Mouse (Mus musculus): Measurements from ENCODE around the gene Emilin2. TPM values are rescaled to one million over a fixed set of nuclear protein-coding genes. Genes with fewer than 3 reads are reported as not detected.

Emilin2 gene
- polyA plus RNA-seq, 1 experiment from 2014 or later, result 45.4 TPM

DNA sequence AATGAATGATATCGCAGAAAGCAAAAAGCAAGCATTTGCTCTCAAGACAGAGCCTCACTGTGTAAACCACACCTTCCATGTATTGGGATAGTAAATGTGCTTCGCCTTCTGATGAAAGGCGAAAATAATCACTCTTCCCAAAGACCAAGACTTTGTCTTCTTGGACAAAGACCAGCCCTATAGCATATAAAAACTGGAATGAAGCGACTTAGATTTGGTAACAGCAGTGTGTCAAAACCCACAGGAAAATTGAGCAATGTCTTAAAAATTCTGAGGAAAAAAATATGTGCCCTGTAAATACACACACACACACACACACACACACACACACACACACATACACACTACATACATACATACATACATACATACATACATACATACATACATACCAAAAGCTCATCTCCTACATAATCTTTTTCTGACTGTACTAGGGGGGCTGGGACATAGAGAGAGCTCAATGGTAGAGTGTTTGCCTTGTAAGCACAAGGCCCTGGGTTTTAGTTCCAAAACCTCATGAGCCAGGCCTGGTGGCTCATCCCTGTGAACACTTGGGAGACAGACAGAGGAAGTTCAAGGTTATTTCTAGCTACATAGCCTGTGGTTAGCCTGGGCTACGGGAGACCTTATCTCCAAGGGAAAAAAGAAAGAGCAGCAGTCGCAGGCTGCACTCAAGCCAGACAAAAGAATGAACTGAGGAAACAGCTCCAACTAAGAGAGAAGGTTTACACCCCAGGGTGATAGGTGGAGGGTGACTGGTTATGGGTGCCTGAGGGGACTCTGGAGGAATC lies 33.9 kb downstream of the Emilin2 start:
- H3K9me3 ChIP-seq (ENCODE audit: control insufficient read depth, low read length), result no peaks in the 10 kb centered on the region
- H3K9ac ChIP-seq (ENCODE audit: low read length), result no peak overlapping the region
- peaks cover 22% of the 10 kb centered on the region for H3K36me3 ChIP-seq (ENCODE audit: control insufficient read depth, insufficient read depth, low read length)
- H3K4me1 ChIP-seq (ENCODE audit: control insufficient read depth in 2 of 2, insufficient read depth in 2 of 2, low read length in 2 of 2), result peaks cover 6 to 14% of the 10 kb centered on the region in 2 experiments
- H3K27me3 ChIP-seq (ENCODE audit: control insufficient read depth, insufficient read depth, low read length), result no peaks in the 10 kb centered on the region
- no peak overlapping the region for H3K4me3 ChIP-seq (ENCODE audit: control insufficient read depth in 1 of 2, insufficient read depth in 1 of 2, low read depth in 1 of 2, low read length in 2 of 2)
- WGBS, result 85% methylated on average over 6 of the region's 6 CpGs
- ATAC-seq (ENCODE audit: insufficient number of reproducible peaks, insufficient read depth, low FRiP score, low read depth), result no peak
- H3K4me2 ChIP-seq (ENCODE audit: low read length), result no peak overlapping the region
- no peak overlapping the region for H3K27ac ChIP-seq (replicated peaks in 1 of 2; ENCODE audit: control insufficient read depth in 1 of 2, insufficient read depth in 1 of 2, low read depth in 2 of 2, low read length in 2 of 2)

DNA sequence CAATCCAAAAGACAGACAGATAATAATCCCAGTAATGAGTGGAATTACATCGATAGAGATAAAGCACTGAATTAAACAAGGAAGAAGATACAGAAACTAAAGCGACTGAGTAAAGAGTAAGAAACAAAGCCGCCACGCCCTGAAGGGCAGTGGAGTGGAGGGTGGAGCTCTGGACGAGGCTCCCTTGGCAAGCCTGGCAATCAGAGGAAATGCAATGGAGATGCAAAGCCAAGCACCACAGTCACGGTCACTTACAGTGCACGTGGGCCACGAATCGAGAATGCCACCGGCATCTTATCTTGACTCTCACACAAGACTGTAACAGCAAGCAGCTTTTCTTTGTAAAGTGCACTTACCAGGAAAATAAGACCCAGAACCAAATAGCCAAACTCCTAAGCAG lies 35.0 kb downstream of the Emilin2 start:
- H3K36me3 ChIP-seq (ENCODE audit: control insufficient read depth, insufficient read depth, low read length), result peaks cover 28% of the 10 kb centered on the region
- WGBS, result 51% methylated on average over 10 of the region's 10 CpGs
- no peaks in the 10 kb centered on the region for H3K9me3 ChIP-seq (ENCODE audit: control insufficient read depth, low read length)
- H3K27ac ChIP-seq (replicated peaks in 1 of 2; ENCODE audit: control insufficient read depth in 1 of 2, insufficient read depth in 1 of 2, low read depth in 2 of 2, low read length in 2 of 2), result no peak overlapping the region
- H3K4me1 ChIP-seq (ENCODE audit: control insufficient read depth in 2 of 2, insufficient read depth in 2 of 2, low read length in 2 of 2), result peaks cover 2 to 7% of the 10 kb centered on the region in 2 experiments; a peak in 1 of 4 replicates
- no peak for ATAC-seq (ENCODE audit: insufficient number of reproducible peaks, insufficient read depth, low FRiP score, low read depth)
- H3K9ac ChIP-seq (ENCODE audit: low read length), result no peak overlapping the region
- no peaks in the 10 kb centered on the region for H3K27me3 ChIP-seq (ENCODE audit: control insufficient read depth, insufficient read depth, low read length)
- H3K4me3 ChIP-seq (ENCODE audit: control insufficient read depth in 1 of 2, insufficient read depth in 1 of 2, low read depth in 1 of 2, low read length in 2 of 2), result no peak overlapping the region
- H3K4me2 ChIP-seq (ENCODE audit: low read length), result no peak overlapping the region

DNA sequence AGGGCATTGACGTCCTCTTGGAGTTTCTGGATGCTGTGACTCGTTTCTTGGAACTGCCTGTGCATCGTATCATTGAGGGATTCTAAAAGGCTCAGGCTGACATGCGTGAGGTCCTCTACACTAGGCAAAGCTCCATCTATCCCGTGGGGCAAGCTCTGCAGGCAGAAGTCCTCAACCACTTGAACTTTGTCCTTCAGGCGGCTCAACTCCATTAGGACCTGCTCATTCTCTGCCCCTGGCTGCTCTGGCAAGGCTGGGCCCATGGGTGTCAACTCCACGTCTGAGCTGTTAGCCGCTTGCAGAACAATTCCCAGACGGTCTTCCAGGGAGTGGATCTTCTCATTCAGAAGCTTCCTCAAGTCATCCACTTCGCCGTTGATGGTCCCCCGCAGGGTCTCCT lies 37.9 kb downstream of the Emilin2 start:
- H3K9ac ChIP-seq (ENCODE audit: low read length), result no peak overlapping the region
- H3K9me3 ChIP-seq (ENCODE audit: control insufficient read depth, low read length), result no peaks in the 10 kb centered on the region
- peaks cover 11 to 13% of the 10 kb centered on the region in 2 experiments for H3K4me1 ChIP-seq (ENCODE audit: control insufficient read depth in 2 of 2, insufficient read depth in 2 of 2, low read length in 2 of 2)
- 87% methylated on average over 12 of the region's 12 CpGs for WGBS
- H3K4me2 ChIP-seq (ENCODE audit: low read length), result no peak overlapping the region
- no peak for ATAC-seq (ENCODE audit: insufficient number of reproducible peaks, insufficient read depth, low FRiP score, low read depth)
- H3K27me3 ChIP-seq (ENCODE audit: control insufficient read depth, insufficient read depth, low read length), result no peaks in the 10 kb centered on the region
- no peak overlapping the region for H3K4me3 ChIP-seq (ENCODE audit: control insufficient read depth in 1 of 2, insufficient read depth in 1 of 2, low read depth in 1 of 2, low read length in 2 of 2)
- peaks cover 28% of the 10 kb centered on the region for H3K36me3 ChIP-seq (ENCODE audit: control insufficient read depth, insufficient read depth, low read length)
- H3K27ac ChIP-seq (replicated peaks in 1 of 2; ENCODE audit: control insufficient read depth in 1 of 2, insufficient read depth in 1 of 2, low read depth in 2 of 2, low read length in 2 of 2), result no peak overlapping the region

DNA sequence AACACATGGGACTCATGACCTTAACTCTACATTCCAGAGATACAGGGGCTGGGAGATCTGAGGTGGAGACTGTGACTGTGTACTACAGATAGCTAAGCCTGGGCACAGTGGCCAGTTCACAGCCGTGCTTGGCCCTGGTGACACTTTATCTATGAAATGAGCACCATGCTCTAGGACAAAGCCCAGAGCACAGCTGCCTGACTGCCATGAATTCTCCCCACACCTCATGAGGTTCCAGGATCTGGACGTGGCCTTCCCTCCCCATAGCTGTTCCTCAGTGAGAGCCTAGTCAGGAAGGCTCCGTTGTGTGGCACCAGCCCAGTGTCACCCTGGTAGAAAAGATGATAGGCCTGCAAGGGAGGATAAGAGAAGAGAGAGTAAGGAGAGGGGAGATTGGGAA lies 43.2 kb downstream of the Emilin2 start:
- ATAC-seq (ENCODE audit: insufficient number of reproducible peaks, insufficient read depth, low FRiP score, low read depth), result peak; percentile 75
- peaks cover 12% of the 10 kb centered on the region for H3K36me3 ChIP-seq (ENCODE audit: control insufficient read depth, insufficient read depth, low read length)
- no peak overlapping the region for H3K4me3 ChIP-seq (ENCODE audit: control insufficient read depth in 1 of 2, insufficient read depth in 1 of 2, low read depth in 1 of 2, low read length in 2 of 2)
- peaks cover 40 to 51% of the 10 kb centered on the region in 2 experiments for H3K4me1 ChIP-seq (ENCODE audit: control insufficient read depth in 2 of 2, insufficient read depth in 2 of 2, low read length in 2 of 2)
- 24% methylated on average over 3 of the region's 3 CpGs for WGBS
- no peak overlapping the region for H3K9ac ChIP-seq (ENCODE audit: low read length)
- H3K4me2 ChIP-seq (ENCODE audit: low read length), result peak overlapping the region; percentile 9; the same call in 1 of the 2 replicates
- H3K9me3 ChIP-seq (ENCODE audit: control insufficient read depth, low read length), result no peaks in the 10 kb centered on the region
- H3K27me3 ChIP-seq (ENCODE audit: control insufficient read depth, insufficient read depth, low read length), result no peaks in the 10 kb centered on the region
- peak overlapping the region; percentile 82 to 86 for H3K27ac ChIP-seq (replicated peaks in 1 of 2; ENCODE audit: control insufficient read depth in 1 of 2, insufficient read depth in 1 of 2, low read depth in 2 of 2, low read length in 2 of 2)

DNA sequence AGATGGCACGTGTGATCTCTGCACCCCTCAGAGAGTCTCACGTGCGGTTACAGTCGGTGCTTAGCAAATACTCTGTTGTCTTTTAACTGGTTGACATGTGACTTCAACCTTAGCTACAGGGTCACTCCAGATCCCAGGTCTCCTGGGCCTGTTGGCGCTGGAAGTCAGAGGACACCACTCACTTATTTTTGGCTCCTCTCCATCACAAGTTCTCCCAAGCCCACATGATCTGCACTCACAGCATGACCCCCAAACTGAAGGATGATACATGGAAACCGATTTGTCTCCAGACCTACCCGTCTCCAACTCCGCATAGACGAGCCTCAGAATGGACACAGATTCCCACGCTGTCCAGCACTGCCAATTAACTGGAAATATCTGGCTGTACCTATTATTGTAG lies 43.6 kb downstream of the Emilin2 start:
- Histone ChIP-seq H3K9ac (ENCODE audit: low read length) (no peak overlapping the region), H3K4me2 (ENCODE audit: low read length) (peak overlapping the region; percentile 9; the same call in 1 of the 2 replicates), H3K27ac (replicated peaks in 1 of 2; ENCODE audit: control insufficient read depth in 1 of 2, insufficient read depth in 1 of 2, low read depth in 2 of 2, low read length in 2 of 2) (peak overlapping the region; percentile 82 to 86), H3K27me3 (ENCODE audit: control insufficient read depth, insufficient read depth, low read length) (no peaks in the 10 kb centered on the region), H3K4me3 (ENCODE audit: control insufficient read depth in 1 of 2, insufficient read depth in 1 of 2, low read depth in 1 of 2, low read length in 2 of 2) (no peak overlapping the region), H3K4me1 (ENCODE audit: control insufficient read depth in 2 of 2, insufficient read depth in 2 of 2, low read length in 2 of 2) (peaks cover 40 to 51% of the 10 kb centered on the region in 2 experiments), H3K36me3 (ENCODE audit: control insufficient read depth, insufficient read depth, low read length) (peaks cover 8% of the 10 kb centered on the region), H3K9me3 (ENCODE audit: control insufficient read depth, low read length) (no peaks in the 10 kb centered on the region)
- WGBS, result 48% methylated on average over 10 of the region's 10 CpGs
- ATAC-seq (ENCODE audit: insufficient number of reproducible peaks, insufficient read depth, low FRiP score, low read depth), result peak; percentile 19; the same call in 1 of the 2 replicates

DNA sequence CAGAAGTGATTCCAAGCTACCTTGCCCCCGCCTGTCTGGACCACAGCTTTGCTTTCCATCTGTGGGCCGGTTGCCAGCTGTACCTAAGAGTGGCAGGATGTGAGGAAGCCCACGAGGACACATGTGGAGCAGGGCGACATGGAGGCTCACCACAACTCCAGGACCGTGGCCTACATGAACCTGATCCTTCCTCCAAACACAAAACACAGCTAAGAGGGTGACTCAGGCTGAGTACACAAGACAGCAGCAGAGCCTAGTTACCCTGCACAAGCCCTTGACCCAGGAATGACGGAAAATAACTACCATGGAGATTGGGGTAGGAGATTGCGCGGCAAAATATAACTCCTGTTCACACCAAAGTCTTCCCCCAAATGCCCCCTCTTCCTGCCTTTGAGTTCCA lies 44.4 kb downstream of the Emilin2 start:
- H3K4me3 ChIP-seq (ENCODE audit: control insufficient read depth in 1 of 2, insufficient read depth in 1 of 2, low read depth in 1 of 2, low read length in 2 of 2), result no peak overlapping the region
- peaks cover 40 to 51% of the 10 kb centered on the region in 2 experiments for H3K4me1 ChIP-seq (ENCODE audit: control insufficient read depth in 2 of 2, insufficient read depth in 2 of 2, low read length in 2 of 2)
- peak overlapping the region in 1 of 2 experiments; percentile 82; a peak in 1 of 4 replicates for H3K27ac ChIP-seq (replicated peaks in 1 of 2; ENCODE audit: control insufficient read depth in 1 of 2, insufficient read depth in 1 of 2, low read depth in 2 of 2, low read length in 2 of 2)
- peaks cover 1% of the 10 kb centered on the region; the same call in 1 of the 2 replicates for H3K36me3 ChIP-seq (ENCODE audit: control insufficient read depth, insufficient read depth, low read length)
- H3K4me2 ChIP-seq (ENCODE audit: low read length), result no peak overlapping the region
- no peak overlapping the region for H3K9ac ChIP-seq (ENCODE audit: low read length)
- no peaks in the 10 kb centered on the region for H3K27me3 ChIP-seq (ENCODE audit: control insufficient read depth, insufficient read depth, low read length)
- no peak for ATAC-seq (ENCODE audit: insufficient number of reproducible peaks, insufficient read depth, low FRiP score, low read depth)
- no peaks in the 10 kb centered on the region for H3K9me3 ChIP-seq (ENCODE audit: control insufficient read depth, low read length)
- 73% methylated on average over 8 of the region's 8 CpGs for WGBS

DNA sequence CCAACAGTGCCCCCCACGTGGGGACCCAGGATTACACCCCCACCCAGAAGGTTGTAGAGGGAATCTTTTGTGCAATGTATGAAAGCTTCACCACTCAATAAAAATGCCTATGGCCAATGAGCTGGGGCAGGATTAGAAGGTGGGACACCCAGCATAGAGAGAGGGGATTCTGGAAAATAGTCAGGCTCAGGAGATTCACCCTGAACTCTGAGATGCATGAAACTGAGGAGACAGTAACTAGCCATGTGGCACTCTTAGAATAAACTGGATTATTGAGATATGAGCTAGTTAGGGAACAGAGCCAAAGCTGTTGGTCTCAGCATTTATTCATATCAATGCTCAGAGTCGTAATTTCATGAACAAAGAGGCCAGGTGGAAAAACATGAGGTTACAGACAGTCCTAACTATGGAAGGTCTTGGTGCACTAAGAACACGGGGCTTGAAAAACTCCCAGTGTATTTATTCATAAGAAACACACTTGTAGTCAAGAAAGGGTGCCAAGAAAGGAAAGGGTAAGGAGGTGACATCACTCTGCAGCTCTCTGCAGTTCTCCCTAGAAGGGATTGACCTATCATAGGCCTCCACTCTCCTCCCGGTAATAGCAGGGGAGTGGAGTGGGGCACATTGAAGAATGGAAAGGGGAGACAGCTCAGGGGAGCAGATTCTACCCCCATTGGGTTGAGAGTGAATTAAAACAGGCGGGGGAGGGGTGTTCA lies 46.3 kb downstream of the Emilin2 start:
- Histone ChIP-seq H3K4me2 (ENCODE audit: low read length) (no peak overlapping the region), H3K27me3 (ENCODE audit: control insufficient read depth, insufficient read depth, low read length) (no peaks in the 10 kb centered on the region), H3K27ac (replicated peaks in 1 of 2; ENCODE audit: control insufficient read depth in 1 of 2, insufficient read depth in 1 of 2, low read depth in 2 of 2, low read length in 2 of 2) (no peak overlapping the region), H3K4me1 (ENCODE audit: control insufficient read depth in 2 of 2, insufficient read depth in 2 of 2, low read length in 2 of 2) (peaks cover 36 to 47% of the 10 kb centered on the region in 2 experiments), H3K36me3 (ENCODE audit: control insufficient read depth, insufficient read depth, low read length) (no peaks in the 10 kb centered on the region), H3K4me3 (ENCODE audit: control insufficient read depth in 1 of 2, insufficient read depth in 1 of 2, low read depth in 1 of 2, low read length in 2 of 2) (no peak overlapping the region), H3K9ac (ENCODE audit: low read length) (no peak overlapping the region), H3K9me3 (ENCODE audit: control insufficient read depth, low read length) (no peaks in the 10 kb centered on the region)
- no peak for ATAC-seq (ENCODE audit: insufficient number of reproducible peaks, insufficient read depth, low FRiP score, low read depth)
- 49% methylated on average over 5 of the region's 5 CpGs for WGBS

Measured in heart, embryonic 14.5 days (tissue).